Mouse (Mus musculus): ENCODE measurements at regions not wholly inside any gene's neighbourhood (a gene's known extent, or its start where the extent isn't known, plus 50 kb on each side); places are given as distances from the start of the nearest gene placed in this dataset.
"Not testable (repeated sequence)": the region's sequence is repeated elsewhere in the genome, so short reads cannot be mapped to it uniquely, and the experiment has no call there.

GRCm38 (mm10) chr3:157371509-157371908 lies 162.5 kb upstream of the Zranb2 start:
- no peak for DNase-seq

GRCm38 (mm10) chr3:157373333-157373732 lies 160.6 kb upstream of the Zranb2 start:
- no peak for DNase-seq

- no peak for DNase-seq
Measured at GRCm38 (mm10) chr3:157374178-157374577, 159.8 kb upstream of the Zranb2 start.

DNA sequence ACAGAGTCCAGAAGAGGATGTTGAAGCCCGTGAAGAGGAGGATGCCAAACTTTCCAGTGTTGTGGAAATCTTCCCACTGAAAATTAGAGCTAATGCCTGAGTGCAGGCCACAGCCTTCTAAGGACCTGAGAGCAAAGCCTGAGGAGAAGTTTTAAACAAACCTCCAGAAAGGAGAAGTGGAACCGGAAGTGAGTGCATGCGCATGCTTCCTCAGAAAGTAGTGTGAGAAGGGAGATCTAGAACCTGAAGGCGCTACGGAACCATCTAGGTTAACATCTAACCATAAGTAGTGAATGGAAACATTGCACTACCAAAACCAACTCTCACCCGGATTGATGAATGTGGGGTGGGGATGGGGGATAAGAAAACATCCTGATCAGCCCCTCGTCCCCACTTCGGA lies 156.4 kb upstream of the Zranb2 start:
- no peak for DNase-seq

DNA sequence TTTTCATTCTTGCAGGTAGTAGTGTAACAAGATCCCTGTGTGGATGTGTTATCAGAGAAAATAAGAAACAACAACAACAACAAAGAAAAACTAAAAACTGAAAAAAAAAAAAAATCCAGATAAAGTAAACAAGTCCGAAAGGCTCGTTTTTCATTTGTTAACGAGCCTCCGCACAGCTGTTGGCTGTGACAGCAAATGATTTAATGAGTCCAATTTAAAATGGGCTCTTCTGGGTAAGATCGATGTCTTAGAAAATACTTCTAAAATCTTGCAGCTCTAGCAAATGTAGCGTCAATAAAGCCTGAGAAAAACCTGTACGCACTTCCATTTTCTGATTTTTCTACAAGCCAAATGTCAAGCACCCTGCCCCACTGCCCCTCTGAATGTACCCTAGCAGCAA lies 155.8 kb upstream of the Zranb2 start:
- DNase-seq: no peak

DNA sequence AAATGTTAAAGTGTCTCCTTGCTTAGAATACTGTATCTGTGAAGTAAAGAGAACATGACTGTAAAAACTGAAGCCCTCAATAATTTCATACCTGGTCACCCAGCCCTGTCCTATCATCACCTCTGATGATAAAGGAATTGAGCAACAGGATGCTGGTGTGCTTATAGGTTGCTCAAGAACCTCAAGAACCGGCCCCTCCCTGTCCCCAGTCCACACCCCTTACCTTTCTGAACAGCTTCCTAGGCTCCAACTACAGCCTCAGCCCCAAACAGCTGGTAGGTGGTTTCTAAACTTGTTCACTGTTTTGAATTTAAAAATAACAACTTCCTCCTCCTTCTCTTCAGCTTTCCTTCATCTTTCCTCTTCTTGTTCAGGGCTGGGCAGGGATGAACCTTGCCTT lies 142.1 kb upstream of the Zranb2 start:
- no peak for DNase-seq

- no peak for DNase-seq
Measured at GRCm38 (mm10) chr3:157393903-157394302, 140.1 kb upstream of the Zranb2 start.

- no peak for DNase-seq
Measured at GRCm38 (mm10) chr3:157399909-157400308, 134.1 kb upstream of the Zranb2 start.

DNA sequence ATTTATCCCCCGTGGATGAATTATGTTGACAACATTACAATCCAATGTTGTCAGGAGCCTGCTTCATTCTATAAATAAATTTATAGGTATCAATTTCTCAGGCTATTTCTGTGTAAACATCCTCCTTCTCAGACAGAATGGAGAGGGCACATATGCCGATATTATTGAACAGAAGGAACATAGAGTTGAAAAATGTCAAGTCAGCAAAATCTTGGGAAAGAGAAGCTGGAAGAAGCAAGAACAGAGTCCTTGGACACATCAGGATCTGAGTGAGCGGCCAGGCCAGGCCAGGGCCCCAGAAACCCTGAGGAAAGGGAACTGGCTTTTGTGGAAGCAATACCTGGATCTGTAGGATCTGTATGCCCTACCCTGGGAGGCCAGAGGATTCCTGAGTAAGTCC lies 129.9 kb upstream of the Zranb2 start:
- no peak for DNase-seq

- not testable (repeated sequence) for DNase-seq
Measured at GRCm38 (mm10) chr3:157423447-157423846, 110.5 kb upstream of the Zranb2 start.

DNA sequence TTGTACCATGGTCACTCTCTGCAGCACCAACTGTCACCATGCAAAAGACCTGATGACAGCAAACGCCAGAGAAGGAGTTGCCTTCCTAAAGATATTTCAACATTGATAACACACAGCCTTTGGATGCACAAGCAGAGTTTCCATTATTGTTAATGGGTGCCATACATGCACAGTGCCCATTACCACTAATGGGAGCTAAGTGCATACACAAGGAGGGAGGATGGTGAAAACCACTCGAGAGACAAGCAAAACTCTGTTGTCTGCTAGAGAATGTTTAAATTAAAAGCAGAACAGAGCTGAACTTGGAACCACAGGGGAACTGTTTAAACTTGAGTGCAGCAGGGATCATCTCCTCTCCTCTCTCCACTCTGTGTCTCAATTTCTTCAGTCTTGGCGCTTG lies 107.2 kb upstream of the Zranb2 start:
- no peak for DNase-seq

DNA sequence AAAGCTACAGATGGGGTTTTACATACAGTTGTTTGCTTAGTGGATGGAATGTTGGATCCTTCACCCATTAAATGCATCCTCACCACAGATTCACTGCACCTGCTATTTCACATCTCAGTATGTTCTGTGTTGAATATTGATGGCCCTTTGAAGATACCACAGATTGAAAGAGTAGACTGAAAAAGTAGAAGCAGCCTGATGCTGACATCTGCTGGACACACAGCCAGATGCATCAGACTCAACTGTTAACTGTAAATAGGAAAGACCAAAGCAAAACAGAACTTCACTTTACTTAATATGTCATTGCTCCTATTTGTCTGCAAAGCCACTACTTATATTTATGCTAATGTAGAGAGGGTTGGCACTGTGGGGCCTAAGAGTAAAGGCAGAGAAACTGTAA lies 84.2 kb upstream of the Zranb2 start:
- peak; percentile 43 for DNase-seq

DNA sequence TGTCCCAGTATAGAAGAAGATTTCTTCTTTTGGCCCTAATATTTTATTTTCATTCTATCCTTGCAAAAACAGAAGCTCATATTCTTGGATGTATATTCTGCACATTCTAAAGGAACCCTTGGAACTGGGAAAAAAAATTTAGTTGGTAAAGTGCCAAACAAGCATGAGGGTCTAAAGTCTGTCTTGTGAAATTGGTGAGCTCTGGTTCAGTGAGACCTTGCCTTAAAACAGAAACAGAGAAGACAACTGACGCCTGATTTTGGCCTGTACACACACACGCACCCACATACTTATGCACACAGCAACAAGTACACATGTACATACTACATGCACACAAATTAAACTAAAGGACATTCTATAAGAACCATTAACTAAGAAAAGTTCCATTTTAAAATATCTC lies 62.4 kb upstream of the Zranb2 start:
- no peak for DNase-seq

- no peak for DNase-seq
Measured at GRCm38 (mm10) chr3:157472674-157473073, 61.3 kb upstream of the Zranb2 start.

DNA sequence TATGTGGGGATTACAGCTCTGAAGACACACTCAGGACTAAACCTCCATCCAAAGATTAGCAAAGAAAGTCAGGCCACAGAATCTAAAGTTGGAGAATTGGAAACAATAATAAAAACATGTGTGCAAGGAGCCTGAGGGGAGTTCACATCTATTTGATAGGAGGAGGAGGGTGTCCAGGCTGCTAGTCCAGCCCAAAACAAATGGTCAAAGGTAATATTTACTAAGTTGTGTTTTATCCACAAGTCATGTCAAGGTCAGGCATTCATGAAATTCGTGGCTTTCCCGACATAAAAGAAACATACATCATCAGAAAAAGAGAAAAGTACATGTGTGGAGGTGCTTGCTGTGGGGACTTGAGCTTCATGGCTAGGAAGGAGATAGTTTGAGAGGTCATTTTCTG lies 56.2 kb upstream of the Zranb2 start:
- no peak for DNase-seq
